Mouse (Mus musculus) liver, embryonic 13.5 days (tissue): ENCODE measurements around the gene Fam216a. TPM values are rescaled to one million over a fixed set of nuclear protein-coding genes. Genes with fewer than 3 reads are reported as not detected.

Experiments
- ATAC-seq: fragments of 200-750 bp; cut with Nextera tagmentation; 2 replicates; pipeline ENCODE4 v1.8.0; 2017; ENCODE audit warnings: low read depth, mild to moderate bottlenecking, moderate number of reproducible peaks, moderate library complexity
- DNase-seq: peaks from one replicate; pipeline ENCODE4 v3.0.0; 2022
- H3K27ac ChIP-seq: fragments of 300-500 bp; sonication (generic); 2 replicates; pipeline ENCODE4 v1.5.1; 2015; ENCODE audit warnings: moderate library complexity, mild to moderate bottlenecking, inconsistent platforms
- H3K27me3 ChIP-seq: fragments of 300-500 bp; sonication (generic); 2 replicates; pipeline ENCODE4 v1.6.1; 2015; ENCODE audit warnings: mild to moderate bottlenecking, inconsistent platforms
- H3K36me3 ChIP-seq: fragments of 300-500 bp; sonication (generic); 2 replicates; pipeline ENCODE4 v1.6.1; 2015; ENCODE audit warnings: mild to moderate bottlenecking, inconsistent platforms
- H3K4me1 ChIP-seq: fragments of 300-500 bp; sonication (generic); replicated peaks from 2 replicates; pipeline ENCODE4 v1.6.1; 2015; ENCODE audit warnings: inconsistent platforms
- H3K4me2 ChIP-seq: fragments of 300-500 bp; sonication (generic); 2 replicates; pipeline ENCODE4 v1.6.1; 2015; ENCODE audit warnings: inconsistent platforms, mild to moderate bottlenecking, moderate library complexity
- H3K4me3 ChIP-seq: fragments of 300-500 bp; sonication (generic); replicated peaks from 2 replicates; pipeline ENCODE4 v1.5.1; 2015; ENCODE audit warnings: mild to moderate bottlenecking, inconsistent platforms
- H3K9ac ChIP-seq: fragments of 300-500 bp; sonication (generic); 2 replicates; pipeline ENCODE4 v1.6.1; 2015; ENCODE audit warnings: mild to moderate bottlenecking, inconsistent platforms
- H3K9me3 ChIP-seq: fragments of 300-500 bp; sonication (generic); replicated peaks from 2 replicates; pipeline ENCODE4 v1.6.1; 2016; ENCODE audit warnings: inconsistent platforms
- WGBS: fragments of 180-500 bp; shearing (Covaris S2); methylation state at CpG from one replicate; pipeline ENCODE4 v1.1.7; 2015; ENCODE audit not compliant: insufficient replicate concordance; 5-methylcytosine and 5-hydroxymethylcytosine counted together
- polyA plus RNA-seq: library from polyadenylated mRNA; unstranded; fragments of >200 nt; fragmentation: Nextera tagmentation; extraction: Ambion mirVana; gene quantifications from 2 replicates; pipeline ENCODE4 v1.2.1, GENCODE M21; 2015

Fam216a gene
- polyA plus RNA-seq, 1 experiment from 2014 or later = 23.4 TPM

DNA sequence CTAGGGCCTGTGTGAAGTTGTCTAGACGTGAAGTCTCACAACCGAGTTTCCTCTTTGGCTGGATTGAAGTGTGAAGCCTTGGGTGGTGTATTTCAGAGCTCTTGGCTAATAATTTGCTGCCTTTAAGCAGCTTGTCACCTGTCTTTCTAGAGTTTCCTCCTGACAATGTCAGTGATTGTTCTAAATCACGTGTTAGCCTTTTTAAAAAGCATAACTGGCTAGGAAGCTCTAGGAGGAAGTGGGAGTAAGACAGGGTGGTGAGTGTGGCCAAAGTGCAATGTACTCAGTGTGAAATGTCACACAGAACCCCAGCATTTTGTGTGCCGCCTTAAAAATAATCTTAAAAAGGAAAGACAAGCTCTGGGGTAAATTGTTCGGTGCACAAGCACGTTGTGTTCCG lies 28.4 kb downstream of the Fam216a start:
- no peaks in the 10 kb centered on the region for H3K4me1 ChIP-seq
- H3K4me2 ChIP-seq = no peak overlapping the region
- DNase-seq = no peak
- ATAC-seq = no peak
- H3K27ac ChIP-seq = no peak overlapping the region
- H3K9ac ChIP-seq = no peak overlapping the region
- H3K9me3 ChIP-seq = no peaks in the 10 kb centered on the region
- WGBS = 40% methylated on average over 7 of the region's 7 CpGs
- H3K4me3 ChIP-seq = no peak overlapping the region
- no peaks in the 10 kb centered on the region for H3K27me3 ChIP-seq
- no peaks in the 10 kb centered on the region for H3K36me3 ChIP-seq

- H3K9ac ChIP-seq = no peak overlapping the region
- H3K9me3 ChIP-seq = no peaks in the 10 kb centered on the region
- DNase-seq (no peak), ATAC-seq (no peak)
- no peak overlapping the region for H3K27ac ChIP-seq
- no peak overlapping the region for H3K4me2 ChIP-seq
- H3K27me3 ChIP-seq = no peaks in the 10 kb centered on the region
- WGBS = 13% methylated on average over 1 of the region's 1 CpGs
- no peaks in the 10 kb centered on the region for H3K36me3 ChIP-seq
- H3K4me1 ChIP-seq = no peaks in the 10 kb centered on the region
- H3K4me3 ChIP-seq = no peak overlapping the region
Observed at GRCm38 (mm10) chr5:122342874-122343273, 29.3 kb downstream of the Fam216a start.

DNA sequence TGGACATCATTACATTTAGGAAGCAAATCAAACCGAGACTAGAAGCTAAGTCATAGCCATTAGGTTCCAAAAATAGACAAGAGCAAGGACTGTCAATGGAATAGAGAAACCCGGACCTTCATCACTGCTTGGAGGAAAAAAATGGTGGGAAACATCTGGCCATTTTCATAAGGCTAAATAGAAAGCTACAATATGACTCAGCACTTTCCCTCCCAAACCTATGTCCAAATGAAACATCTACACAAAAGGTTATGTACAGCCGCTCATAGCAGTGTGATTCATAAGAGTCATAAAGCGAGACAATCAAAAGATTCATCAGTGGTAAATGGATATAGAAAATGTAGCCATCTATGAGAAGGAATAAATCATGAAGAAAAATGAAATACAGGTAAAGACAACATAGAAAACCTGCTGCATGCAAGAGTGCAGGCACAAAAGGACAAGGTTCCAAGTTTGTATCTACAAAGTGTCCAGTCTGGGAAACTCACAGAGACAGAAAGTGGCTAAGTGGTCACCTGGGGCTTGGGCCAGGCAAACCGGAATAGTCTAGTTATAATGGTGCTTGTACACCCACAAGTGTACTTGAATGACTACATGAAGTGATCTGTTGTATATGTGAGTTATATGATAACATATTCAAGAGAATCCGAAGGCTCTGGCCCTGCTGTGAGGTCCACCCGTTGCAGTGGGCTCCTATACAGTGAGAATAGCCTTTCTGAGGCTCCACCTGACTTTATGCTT lies 35.4 kb downstream of the Fam216a start:
- H3K4me3 ChIP-seq = no peak overlapping the region
- DNase-seq (no peak), ATAC-seq (no peak)
- no peaks in the 10 kb centered on the region for H3K9me3 ChIP-seq
- WGBS = 72% methylated on average over 7 of the region's 7 CpGs
- H3K27ac ChIP-seq = no peak overlapping the region
- H3K36me3 ChIP-seq = no peaks in the 10 kb centered on the region
- no peak overlapping the region for H3K4me2 ChIP-seq
- H3K27me3 ChIP-seq = no peaks in the 10 kb centered on the region
- peaks cover 2% of the 10 kb centered on the region; the same call in 1 of the 2 replicates for H3K4me1 ChIP-seq
- no peak overlapping the region for H3K9ac ChIP-seq

DNA sequence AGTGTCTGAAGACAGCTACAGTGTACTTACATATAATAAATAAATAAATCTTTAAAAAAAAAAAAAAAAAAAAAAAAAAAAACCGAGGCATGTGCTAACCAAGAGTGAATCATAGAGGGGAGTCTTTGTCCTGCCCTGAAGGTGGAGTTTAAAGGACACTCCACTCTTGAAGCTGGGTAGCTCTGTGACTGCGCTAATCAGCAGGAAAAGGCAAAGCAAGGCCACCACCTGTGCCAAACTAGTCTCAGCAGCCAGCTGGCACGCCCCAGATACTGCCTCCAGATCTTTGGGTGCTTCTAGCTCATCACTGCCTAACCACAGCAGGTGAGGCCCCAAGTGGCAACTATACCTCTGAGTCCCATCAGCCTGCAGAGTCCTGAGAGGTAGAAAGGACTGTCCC lies 37.5 kb downstream of the Fam216a start:
- H3K9ac ChIP-seq = no peak overlapping the region
- 51% methylated on average over 3 of the region's 3 CpGs for WGBS
- peaks cover 2% of the 10 kb centered on the region; the same call in 1 of the 2 replicates for H3K4me1 ChIP-seq
- DNase-seq (no peak), ATAC-seq (no peak)
- no peaks in the 10 kb centered on the region for H3K36me3 ChIP-seq
- no peak overlapping the region for H3K4me2 ChIP-seq
- no peak overlapping the region for H3K27ac ChIP-seq
- H3K9me3 ChIP-seq = no peaks in the 10 kb centered on the region
- no peak overlapping the region for H3K4me3 ChIP-seq
- H3K27me3 ChIP-seq = no peaks in the 10 kb centered on the region

DNA sequence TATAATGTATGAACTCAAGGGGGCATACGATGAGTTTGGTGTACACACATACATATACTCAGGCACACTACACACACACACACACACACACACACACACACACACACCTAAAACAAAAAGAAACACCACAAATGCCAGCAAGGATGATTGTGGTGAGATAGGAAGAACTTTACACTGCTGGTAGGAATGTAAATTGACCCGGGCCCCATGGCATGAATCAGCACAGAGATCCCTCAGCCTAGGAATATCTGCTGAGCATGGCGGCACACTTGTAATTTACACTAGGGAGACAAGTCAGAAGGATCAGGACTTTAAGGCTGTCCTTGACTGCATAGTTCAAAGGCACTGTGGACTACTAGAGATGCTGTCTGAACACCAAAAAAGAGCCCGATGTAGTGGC lies 41.9 kb downstream of the Fam216a start:
- 71% methylated on average over 4 of the region's 4 CpGs for WGBS
- Histone ChIP-seq H3K4me1 (peaks cover 2% of the 10 kb centered on the region; the same call in 1 of the 2 replicates), H3K4me3 (no peak overlapping the region), H3K9me3 (no peaks in the 10 kb centered on the region), H3K9ac (no peak overlapping the region), H3K4me2 (no peak overlapping the region), H3K27me3 (no peaks in the 10 kb centered on the region), H3K27ac (no peak overlapping the region), H3K36me3 (peaks cover 8% of the 10 kb centered on the region)
- DNase-seq (no peak), ATAC-seq (no peak)

DNA sequence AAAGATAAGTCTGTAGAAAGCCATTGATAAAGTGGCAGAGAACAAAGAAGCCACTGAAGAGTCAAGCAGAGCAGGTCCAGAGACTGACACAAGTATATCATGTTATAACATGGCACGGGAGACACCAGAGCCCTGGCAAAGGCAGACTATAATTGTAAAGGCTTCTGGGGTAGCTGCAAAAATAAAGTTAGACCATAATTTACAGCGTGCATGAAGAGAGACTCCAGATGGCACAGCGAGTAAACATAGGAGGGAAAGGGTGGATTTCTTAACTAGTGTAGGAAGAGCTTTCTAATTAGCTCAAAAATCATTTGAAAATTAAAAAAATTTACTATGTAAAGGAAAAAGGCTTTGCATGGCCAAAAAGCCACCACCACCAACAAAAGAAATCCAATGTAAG lies 44.9 kb downstream of the Fam216a start:
- Histone ChIP-seq H3K36me3 (peaks cover 25% of the 10 kb centered on the region), H3K9me3 (no peaks in the 10 kb centered on the region), H3K9ac (no peak overlapping the region), H3K4me1 (no peaks in the 10 kb centered on the region), H3K27ac (no peak overlapping the region), H3K4me2 (no peak overlapping the region), H3K27me3 (no peaks in the 10 kb centered on the region), H3K4me3 (no peak overlapping the region)
- 86% methylated on average over 3 of the region's 3 CpGs for WGBS
- DNase-seq (no peak), ATAC-seq (no peak)

DNA sequence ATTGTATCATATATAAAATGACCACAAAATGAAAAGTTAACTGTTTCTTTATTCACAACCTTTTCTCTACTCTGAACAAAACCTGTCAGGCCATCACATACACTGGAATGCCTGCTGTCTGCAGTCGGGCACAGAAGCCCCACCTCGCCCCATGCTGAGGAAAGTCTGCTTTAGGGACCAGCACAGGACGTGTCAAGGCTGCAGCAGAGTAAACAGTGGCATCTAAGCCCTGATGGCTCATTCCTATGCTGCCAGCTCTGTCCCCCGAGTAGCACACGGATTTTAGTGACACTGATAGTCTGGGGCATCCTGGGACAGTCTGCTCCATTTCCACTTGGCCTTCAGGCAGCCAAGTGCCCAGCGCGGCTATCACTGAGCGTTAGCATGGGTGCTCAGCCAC lies 46.7 kb downstream of the Fam216a start:
- WGBS = 80% methylated on average over 8 of the region's 8 CpGs
- ATAC-seq (no peak), DNase-seq (no peak)
- H3K36me3 ChIP-seq = peaks cover 42% of the 10 kb centered on the region
- no peak overlapping the region for H3K9ac ChIP-seq
- no peaks in the 10 kb centered on the region for H3K9me3 ChIP-seq
- no peak overlapping the region for H3K4me2 ChIP-seq
- no peaks in the 10 kb centered on the region for H3K27me3 ChIP-seq
- H3K27ac ChIP-seq = no peak overlapping the region
- no peaks in the 10 kb centered on the region for H3K4me1 ChIP-seq
- H3K4me3 ChIP-seq = no peak overlapping the region

DNA sequence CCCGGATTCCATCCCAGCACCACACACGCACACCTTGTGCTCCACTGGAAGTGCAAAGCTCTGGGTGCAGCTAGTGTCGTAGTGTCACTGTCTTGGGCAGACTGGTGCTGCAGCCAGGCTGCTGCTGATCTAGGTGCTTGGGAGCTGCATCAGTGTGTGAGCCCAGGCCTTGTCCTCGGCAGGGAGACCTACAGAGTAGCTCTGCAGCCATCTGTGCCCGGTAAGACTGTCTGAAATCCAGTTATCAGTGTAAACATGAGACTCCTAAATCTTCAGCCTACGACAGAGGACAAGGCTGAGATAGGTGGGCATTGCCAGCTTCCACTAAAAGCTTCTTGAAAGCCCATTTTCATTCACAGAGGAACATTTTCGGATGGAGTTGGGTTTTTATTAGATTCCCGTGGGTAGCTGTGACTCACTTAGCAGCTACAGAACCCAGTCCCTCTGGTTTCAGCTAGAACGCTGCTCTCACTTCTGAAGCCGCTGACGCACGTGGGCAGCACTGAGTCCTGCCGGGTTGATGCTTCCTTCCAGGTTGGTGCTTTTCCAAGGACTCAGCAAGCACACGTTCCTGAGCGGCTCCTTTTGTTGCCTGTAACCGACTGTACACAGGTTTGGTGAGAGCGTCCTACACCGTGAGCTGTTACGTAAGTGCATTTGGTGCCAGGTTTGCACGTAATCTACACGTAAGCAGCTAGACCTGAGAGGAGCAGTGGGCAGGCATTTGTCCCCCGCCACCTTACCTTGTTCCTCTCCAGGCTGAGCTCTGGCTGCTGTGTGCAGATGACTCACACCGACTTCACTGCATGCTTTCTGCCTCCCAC lies 47.3 kb downstream of the Fam216a start:
- no peak for DNase-seq
- WGBS = 82% methylated on average over 23 of the region's 23 CpGs
- no peaks in the 10 kb centered on the region for H3K27me3 ChIP-seq
- H3K4me3 ChIP-seq = no peak overlapping the region
- H3K27ac ChIP-seq = no peak overlapping the region
- peaks cover 48% of the 10 kb centered on the region for H3K36me3 ChIP-seq
- no peak overlapping the region for H3K4me2 ChIP-seq
- no peaks in the 10 kb centered on the region for H3K4me1 ChIP-seq
- no peak for ATAC-seq
- no peaks in the 10 kb centered on the region for H3K9me3 ChIP-seq
- no peak overlapping the region for H3K9ac ChIP-seq

- Histone ChIP-seq H3K36me3 (peaks cover 60% of the 10 kb centered on the region), H3K9ac (no peak overlapping the region)
Observed at GRCm38 (mm10) chr5:122323523-122323922, 48.6 kb downstream of the Fam216a start.

DNA sequence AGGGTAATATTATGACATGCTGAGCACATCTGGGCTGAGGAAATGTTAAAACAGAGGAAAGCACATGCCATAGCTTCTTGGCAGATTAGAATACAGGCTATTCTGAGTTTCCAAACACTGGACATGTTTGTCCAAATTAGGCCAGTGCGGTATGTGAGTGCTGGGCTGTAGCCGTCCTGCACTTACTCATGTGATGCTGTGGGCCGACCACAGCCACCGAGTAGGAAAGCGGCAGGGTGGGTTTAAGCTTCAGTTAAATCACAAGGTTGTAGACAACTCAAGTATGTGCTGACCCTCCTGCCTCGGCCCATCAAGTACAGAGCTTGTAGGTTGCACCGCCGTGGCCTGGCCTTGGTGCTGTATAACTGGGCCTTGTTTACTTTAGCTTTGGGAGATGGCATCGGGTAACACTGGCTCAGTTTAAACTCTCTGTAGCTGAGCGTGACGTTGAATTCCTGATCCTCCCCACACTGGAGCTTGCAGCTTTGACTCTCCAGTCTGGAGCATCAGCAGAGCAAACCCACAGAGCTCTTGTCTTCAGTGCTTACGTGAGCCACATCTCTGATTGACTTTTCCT lies 51.9 kb downstream of the Fam216a start:
- Histone ChIP-seq H3K4me3 (no peak overlapping the region), H3K36me3 (peaks cover 62% of the 10 kb centered on the region)
- WGBS = 81% methylated on average over 12 of the region's 12 CpGs

More at GRCm38 (mm10) chr5:122323523-122323922, 48.6 kb downstream of the Fam216a start:
- ATAC-seq (no peak), DNase-seq (no peak)
- Histone ChIP-seq H3K27me3 (no peaks in the 10 kb centered on the region), H3K4me1 (no peaks in the 10 kb centered on the region), H3K9me3 (no peaks in the 10 kb centered on the region), H3K4me3 (no peak overlapping the region), H3K4me2 (no peak overlapping the region), H3K27ac (no peak overlapping the region)
- 87% methylated on average over 8 of the region's 8 CpGs for WGBS

DNA sequence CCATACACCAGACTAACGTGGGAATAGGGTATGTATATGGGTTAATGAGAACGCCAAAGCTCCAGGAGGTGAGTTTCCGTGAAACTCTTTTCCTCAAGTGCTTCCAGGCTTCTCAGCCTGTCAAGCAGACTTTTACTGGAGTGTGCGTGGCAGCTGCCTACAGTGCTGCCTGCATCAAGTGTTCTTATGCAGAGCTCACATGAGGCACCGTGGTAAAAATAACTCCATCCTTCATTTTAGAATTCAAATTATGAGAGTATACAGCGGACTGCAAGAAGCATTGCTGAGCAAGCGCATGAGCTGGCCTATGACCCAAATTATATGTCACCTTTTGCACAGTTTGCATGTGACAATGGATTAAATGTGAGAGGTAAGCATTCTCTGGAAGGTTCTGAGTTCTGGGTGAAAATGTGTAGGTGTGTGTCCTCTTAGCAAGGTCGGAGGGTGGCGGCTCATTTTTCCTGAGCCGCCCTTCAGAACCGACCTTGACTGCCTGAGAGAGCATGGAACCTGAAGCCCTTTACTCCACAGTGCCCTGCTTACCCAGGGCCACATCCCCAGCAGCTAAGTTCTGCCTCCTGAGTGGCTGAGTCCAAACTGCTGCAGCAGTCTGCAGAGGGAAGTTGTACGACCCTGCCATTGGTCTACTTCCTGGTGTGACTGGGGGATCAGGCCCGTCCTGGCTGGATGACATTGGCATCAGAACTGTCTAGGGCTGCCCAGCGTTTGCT lies 52.5 kb downstream of the Fam216a start:
- ATAC-seq = no peak
- no peaks in the 10 kb centered on the region for H3K9me3 ChIP-seq
- 77% methylated on average over 14 of the region's 14 CpGs for WGBS
- H3K36me3 ChIP-seq = peaks cover 56% of the 10 kb centered on the region
- peaks cover 27% of the 10 kb centered on the region for H3K4me1 ChIP-seq
- H3K4me2 ChIP-seq = no peak overlapping the region
- no peaks in the 10 kb centered on the region for H3K27me3 ChIP-seq
- no peak overlapping the region for H3K9ac ChIP-seq
- no peak overlapping the region for H3K27ac ChIP-seq
- H3K4me3 ChIP-seq = no peak overlapping the region
- no peak for DNase-seq

More for the DNA sequence above, 51.9 kb downstream of the Fam216a start:
- DNase-seq (no peak), ATAC-seq (no peak)
- H3K4me2 ChIP-seq = no peak overlapping the region
- H3K9ac ChIP-seq = no peak overlapping the region
- no peak overlapping the region for H3K27ac ChIP-seq
- peaks cover 20% of the 10 kb centered on the region for H3K4me1 ChIP-seq
- H3K27me3 ChIP-seq = no peaks in the 10 kb centered on the region
- H3K9me3 ChIP-seq = no peaks in the 10 kb centered on the region
